Mouse (Mus musculus): ENCODE measurements around the gene Qars. TPM values are rescaled to one million over a fixed set of nuclear protein-coding genes. Genes with fewer than 3 reads are reported as not detected.

The Qars gene
- polyA plus RNA-seq, 1 experiment from 2014 or later, result 106 TPM

DNA sequence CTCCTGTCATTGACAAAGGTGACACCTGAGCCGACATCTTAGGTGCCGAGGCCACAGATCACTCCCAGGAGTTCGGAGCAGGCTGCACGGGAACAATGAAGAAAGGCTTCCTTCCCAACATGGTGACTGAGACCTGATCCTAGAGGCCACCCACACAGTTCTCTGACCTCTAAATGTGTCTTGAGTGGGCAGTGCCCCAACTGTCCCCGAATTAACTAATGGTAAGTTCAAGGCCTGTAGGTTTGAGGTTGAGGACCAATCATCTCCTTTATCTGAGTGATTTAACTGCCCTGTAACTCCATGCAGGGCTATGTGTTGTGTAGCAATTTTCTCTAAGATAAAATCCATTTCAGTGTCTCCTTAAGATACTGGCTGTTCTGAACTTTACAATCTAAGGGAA is 38.1 kb upstream of the Qars start:
- Histone ChIP-seq H3K4me3 (replicated peaks; ENCODE audit: low read length) (no peak overlapping the region), H3K9me3 (replicated peaks; ENCODE audit: control insufficient read depth, low read length) (no peaks in the 10 kb centered on the region), H3K9ac (ENCODE audit: low read length) (no peak overlapping the region), H3K36me3 (ENCODE audit: control insufficient read depth, insufficient read depth, low read length) (peaks cover under 1% of the 10 kb centered on the region; the same call in 1 of the 2 replicates), H3K27ac (ENCODE audit: low read length) (no peak overlapping the region), H3K4me2 (ENCODE audit: low read depth, low read length) (no peak overlapping the region), H3K27me3 (ENCODE audit: control insufficient read depth, insufficient read depth, low read length) (no peaks in the 10 kb centered on the region), H3K4me1 (ENCODE audit: control insufficient read depth, insufficient read depth, low read length) (no peaks in the 10 kb centered on the region)
- no peak for ATAC-seq (ENCODE audit: insufficient read depth, low FRiP score)
- WGBS, result 55% methylated on average over 5 of the region's 5 CpGs

DNA sequence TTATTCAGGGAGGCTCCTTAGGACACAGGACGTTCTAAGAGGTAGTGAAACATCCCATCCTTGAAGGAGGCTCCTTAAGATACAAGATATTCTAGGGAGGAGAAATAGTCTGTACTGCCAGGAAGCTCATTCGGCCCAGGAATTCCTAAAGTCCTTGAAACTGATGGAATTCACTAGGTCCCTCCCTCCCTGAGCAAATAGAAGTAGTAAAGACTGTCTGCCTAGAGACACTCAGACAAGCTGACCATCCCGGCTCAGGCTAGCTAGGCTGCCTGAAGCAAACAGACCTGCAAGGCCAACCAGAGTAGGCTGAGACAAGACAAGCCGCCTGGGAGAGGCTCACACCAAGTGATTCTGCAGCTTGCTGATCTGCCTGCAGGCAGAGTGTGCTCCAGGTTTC is 37.7 kb upstream of the Qars start:
- Histone ChIP-seq H3K27me3 (ENCODE audit: control insufficient read depth, insufficient read depth, low read length) (no peaks in the 10 kb centered on the region), H3K4me3 (replicated peaks; ENCODE audit: low read length) (no peak overlapping the region), H3K9me3 (replicated peaks; ENCODE audit: control insufficient read depth, low read length) (no peaks in the 10 kb centered on the region), H3K4me1 (ENCODE audit: control insufficient read depth, insufficient read depth, low read length) (no peaks in the 10 kb centered on the region), H3K27ac (ENCODE audit: low read length) (no peak overlapping the region), H3K4me2 (ENCODE audit: low read depth, low read length) (no peak overlapping the region), H3K36me3 (ENCODE audit: control insufficient read depth, insufficient read depth, low read length) (no peaks in the 10 kb centered on the region; the same call in 1 of the 2 replicates), H3K9ac (ENCODE audit: low read length) (no peak overlapping the region)
- WGBS, result 59% methylated on average over 4 of the region's 4 CpGs
- ATAC-seq (ENCODE audit: insufficient read depth, low FRiP score), result no peak

DNA sequence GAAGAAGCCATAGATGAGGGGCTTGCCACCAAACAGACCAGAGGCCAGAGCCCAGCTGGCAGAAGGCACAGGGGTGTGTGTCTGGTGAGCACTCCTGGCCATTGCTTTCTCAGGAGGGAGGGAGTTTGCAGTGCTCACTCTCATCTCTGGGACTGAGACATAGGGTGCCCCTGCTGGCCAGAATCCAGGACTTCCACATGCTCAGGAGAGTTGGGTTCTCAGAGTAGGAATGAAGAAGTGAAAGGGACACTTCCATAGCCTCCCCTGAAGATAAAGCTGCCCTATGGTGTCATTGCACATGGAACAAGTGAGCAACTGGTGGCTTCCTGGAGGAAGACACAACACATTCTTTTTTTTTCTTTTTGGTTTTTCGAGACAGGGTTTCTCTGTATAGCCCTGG is 33.0 kb upstream of the Qars start:
- H3K4me3 ChIP-seq (replicated peaks; ENCODE audit: low read length), result no peak overlapping the region
- H3K4me1 ChIP-seq (ENCODE audit: control insufficient read depth, insufficient read depth, low read length), result 0 out of 2 replicates have a peak, but pooled peaks cover 6% of the 10 kb centered on the region
- H3K36me3 ChIP-seq (ENCODE audit: control insufficient read depth, insufficient read depth, low read length), result no peaks in the 10 kb centered on the region
- WGBS, result 78% methylated on average over 1 of the region's 1 CpGs
- H3K9me3 ChIP-seq (replicated peaks; ENCODE audit: control insufficient read depth, low read length), result no peaks in the 10 kb centered on the region
- no peak overlapping the region for H3K9ac ChIP-seq (ENCODE audit: low read length)
- no peak overlapping the region for H3K27ac ChIP-seq (ENCODE audit: low read length)
- no peak overlapping the region for H3K4me2 ChIP-seq (ENCODE audit: low read depth, low read length)
- H3K27me3 ChIP-seq (ENCODE audit: control insufficient read depth, insufficient read depth, low read length), result no peaks in the 10 kb centered on the region
- ATAC-seq (ENCODE audit: insufficient read depth, low FRiP score), result no peak

GRCm38 (mm10) chr9:108478638-108479156 is 28.8 kb upstream of the Qars start:
- WGBS, result 1% methylated on average over 20 of the region's 20 CpGs

GRCm38 (mm10) chr9:108479241-108479640 is 28.3 kb upstream of the Qars start:
- ATAC-seq (ENCODE audit: insufficient read depth, low FRiP score), result no peak
- H3K27ac ChIP-seq (ENCODE audit: low read length), result 0 out of 2 replicates have a peak overlapping the region, but pooled peaks have one; percentile 3
- H3K9me3 ChIP-seq (replicated peaks; ENCODE audit: control insufficient read depth, low read length), result no peaks in the 10 kb centered on the region
- peak overlapping the region; percentile 68 for H3K4me2 ChIP-seq (ENCODE audit: low read depth, low read length)
- peaks cover 11% of the 10 kb centered on the region; the same call in 1 of the 2 replicates for H3K36me3 ChIP-seq (ENCODE audit: control insufficient read depth, insufficient read depth, low read length)
- no peaks in the 10 kb centered on the region for H3K27me3 ChIP-seq (ENCODE audit: control insufficient read depth, insufficient read depth, low read length)
- H3K4me1 ChIP-seq (ENCODE audit: control insufficient read depth, insufficient read depth, low read length), result peaks cover 14% of the 10 kb centered on the region; the same call in 1 of the 2 replicates
- H3K4me3 ChIP-seq (replicated peaks; ENCODE audit: low read length), result peak overlapping the region; percentile 46; the same call in 1 of the 2 replicates
- H3K9ac ChIP-seq (ENCODE audit: low read length), result peak overlapping the region; percentile 87
- 32% methylated on average over 11 of the region's 11 CpGs for WGBS

More at GRCm38 (mm10) chr9:108478638-108479156, 28.8 kb upstream of the Qars start:
- Histone ChIP-seq H3K4me2 (ENCODE audit: low read depth, low read length) (peak overlapping the region; percentile 49), H3K36me3 (ENCODE audit: control insufficient read depth, insufficient read depth, low read length) (0 out of 2 replicates have a peak, but pooled peaks cover 7% of the 10 kb centered on the region), H3K27me3 (ENCODE audit: control insufficient read depth, insufficient read depth, low read length) (no peaks in the 10 kb centered on the region), H3K4me3 (replicated peaks; ENCODE audit: low read length) (peak overlapping the region; percentile 46), H3K9me3 (replicated peaks; ENCODE audit: control insufficient read depth, low read length) (no peaks in the 10 kb centered on the region), H3K9ac (ENCODE audit: low read length) (peak overlapping the region; percentile 87), H3K27ac (ENCODE audit: low read length) (peak overlapping the region; percentile 79), H3K4me1 (ENCODE audit: control insufficient read depth, insufficient read depth, low read length) (peaks cover 14% of the 10 kb centered on the region; the same call in 1 of the 2 replicates)
- peak; percentile 84 for ATAC-seq (ENCODE audit: insufficient read depth, low FRiP score)

GRCm38 (mm10) chr9:108479721-108480351 is 27.7 kb upstream of the Qars start, which contains the start of gene Lamb2:
Lamb2 (plus strand) TSS chr9:108479736.
- peak within 1 kb of the TSS; percentile 68 for H3K4me2 ChIP-seq (ENCODE audit: low read depth, low read length)
- peaks cover 12% of the 10 kb centered on the region; the same call in 1 of the 2 replicates for H3K36me3 ChIP-seq (ENCODE audit: control insufficient read depth, insufficient read depth, low read length)
- no peaks in the 10 kb centered on the region for H3K27me3 ChIP-seq (ENCODE audit: control insufficient read depth, insufficient read depth, low read length)
- peak within 1 kb of the TSS; percentile 87 for H3K9ac ChIP-seq (ENCODE audit: low read length)
- H3K9me3 ChIP-seq (replicated peaks; ENCODE audit: control insufficient read depth, low read length), result no peaks in the 10 kb centered on the region
- peak within 1 kb of the TSS; percentile 79 for H3K27ac ChIP-seq (ENCODE audit: low read length)
- H3K4me3 ChIP-seq (replicated peaks; ENCODE audit: low read length), result peak within 1 kb of the TSS; percentile 68
- peak; percentile 63; the same call in 1 of the 2 replicates for ATAC-seq (ENCODE audit: insufficient read depth, low FRiP score)
- WGBS, result 6% methylated on average over 10 of the region's 10 CpGs
- peaks cover 14% of the 10 kb centered on the region; the same call in 1 of the 2 replicates for H3K4me1 ChIP-seq (ENCODE audit: control insufficient read depth, insufficient read depth, low read length)

DNA sequence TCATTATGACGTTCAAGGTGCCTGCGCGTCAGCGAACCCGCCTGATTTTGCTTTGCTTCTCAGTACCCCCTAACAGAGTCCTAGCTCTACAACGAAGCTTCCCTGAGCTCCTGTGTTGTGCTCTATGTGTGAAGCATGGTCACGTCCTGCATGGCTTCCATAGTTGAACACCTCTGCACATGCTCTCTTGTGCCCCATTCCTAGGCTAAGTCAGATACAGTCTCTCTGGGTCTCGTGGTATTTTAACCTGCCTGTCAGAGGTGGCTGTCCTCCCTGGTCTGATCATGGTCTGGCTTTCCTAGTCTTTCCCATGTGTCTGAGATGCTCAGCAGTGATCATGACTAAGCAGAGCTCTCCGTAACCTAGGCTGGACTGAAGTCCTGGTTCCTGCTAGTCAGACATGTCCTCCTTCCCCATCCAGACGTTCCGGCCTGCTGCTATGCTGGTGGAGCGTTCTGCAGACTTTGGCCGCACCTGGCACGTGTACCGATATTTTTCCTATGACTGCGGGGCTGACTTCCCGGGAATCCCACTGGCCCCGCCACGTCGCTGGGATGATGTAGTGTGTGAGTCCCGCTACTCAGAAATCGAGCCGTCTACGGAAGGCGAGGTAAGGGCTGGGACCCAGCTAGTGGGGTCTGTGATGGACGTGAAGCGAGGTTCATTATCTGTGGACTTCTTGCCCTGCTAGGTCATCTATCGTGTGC is 26.5 kb upstream of the Qars start:
- Histone ChIP-seq H3K36me3 (ENCODE audit: control insufficient read depth, insufficient read depth, low read length) (peaks cover 24% of the 10 kb centered on the region; the same call in 1 of the 2 replicates), H3K4me1 (ENCODE audit: control insufficient read depth, insufficient read depth, low read length) (peaks cover 14% of the 10 kb centered on the region; the same call in 1 of the 2 replicates), H3K9me3 (replicated peaks; ENCODE audit: control insufficient read depth, low read length) (no peaks in the 10 kb centered on the region), H3K27ac (ENCODE audit: low read length) (no peak overlapping the region), H3K4me3 (replicated peaks; ENCODE audit: low read length) (peak overlapping the region; percentile 68; the same call in 1 of the 2 replicates), H3K4me2 (ENCODE audit: low read depth, low read length) (peak overlapping the region; percentile 68), H3K27me3 (ENCODE audit: control insufficient read depth, insufficient read depth, low read length) (no peaks in the 10 kb centered on the region), H3K9ac (ENCODE audit: low read length) (peak overlapping the region; percentile 87)
- WGBS, result 89% methylated on average over 28 of the region's 28 CpGs
- no peak for ATAC-seq (ENCODE audit: insufficient read depth, low FRiP score)

DNA sequence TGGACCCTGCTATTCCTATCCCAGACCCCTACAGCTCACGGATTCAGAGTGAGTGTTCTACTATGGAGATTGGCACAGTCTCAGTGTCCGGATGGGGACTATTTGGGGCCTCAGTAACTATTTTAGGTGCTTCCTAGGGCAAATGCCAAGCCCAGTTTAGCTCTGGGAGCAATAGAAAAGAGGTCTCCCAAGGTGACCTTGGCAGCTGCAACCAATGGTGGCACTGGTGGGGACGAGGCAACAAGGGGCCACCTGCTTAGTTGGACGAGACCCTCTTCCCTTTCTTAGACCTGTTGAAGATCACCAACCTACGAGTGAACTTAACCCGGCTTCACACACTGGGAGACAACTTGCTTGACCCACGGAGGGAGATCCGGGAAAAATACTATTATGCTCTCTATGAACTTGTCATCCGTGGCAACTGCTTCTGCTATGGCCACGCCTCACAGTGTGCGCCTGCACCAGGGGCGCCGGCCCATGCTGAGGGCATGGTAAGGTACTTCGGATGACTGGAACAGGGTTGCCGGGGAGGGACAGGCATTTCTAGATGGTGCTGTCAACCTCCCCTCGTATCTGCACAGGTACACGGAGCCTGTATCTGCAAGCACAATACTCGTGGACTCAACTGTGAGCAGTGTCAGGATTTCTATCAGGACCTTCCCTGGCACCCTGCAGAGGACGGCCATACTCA is 25.8 kb upstream of the Qars start:
- H3K9ac ChIP-seq (ENCODE audit: low read length), result peak overlapping the region; percentile 10; the same call in 1 of the 2 replicates
- H3K9me3 ChIP-seq (replicated peaks; ENCODE audit: control insufficient read depth, low read length), result no peaks in the 10 kb centered on the region
- no peak overlapping the region for H3K27ac ChIP-seq (ENCODE audit: low read length)
- H3K4me3 ChIP-seq (replicated peaks; ENCODE audit: low read length), result no peak overlapping the region
- 89% methylated on average over 19 of the region's 19 CpGs for WGBS
- peaks cover 29% of the 10 kb centered on the region; the same call in 1 of the 2 replicates for H3K36me3 ChIP-seq (ENCODE audit: control insufficient read depth, insufficient read depth, low read length)
- H3K27me3 ChIP-seq (ENCODE audit: control insufficient read depth, insufficient read depth, low read length), result no peaks in the 10 kb centered on the region
- peaks cover 14% of the 10 kb centered on the region; the same call in 1 of the 2 replicates for H3K4me1 ChIP-seq (ENCODE audit: control insufficient read depth, insufficient read depth, low read length)
- no peak for ATAC-seq (ENCODE audit: insufficient read depth, low FRiP score)
- no peak overlapping the region for H3K4me2 ChIP-seq (ENCODE audit: low read depth, low read length)
